Comparison of ENCODE assay signal across 16 mouse cellular contexts in genomic region chr15:32347315-32347714, GRCm38 (mm10).
"Had no signal": no experiment of that assay in that cellular context is flagged by ENCODE, and none has a peak within 500 bp of the region (broad histone marks: within the 10 kb centered on the region; RNA-seq: fewer than 3 reads in every experiment).

No protein-coding gene starts in this region.

- H3K4me1 ChIP-seq: liver, embryonic 13.5 days; neural tube, embryonic 12.5 days; neural tube, embryonic 15.5 days had no signal

- DNase-seq: kidney, postnatal 25 days; layer of hippocampus, postnatal 36 days; liver, embryonic 13.5 days; lung, adult 2 months; lung, postnatal 14 days; lung, postnatal 4 days; midbrain, embryonic 14.5 days; right cerebral cortex, postnatal 14 days; right cerebral cortex, postnatal 4 days; thymus, adult 2 months; thymus, postnatal 25 days had no signal

- H3K27ac ChIP-seq: kidney, postnatal 0 days; left cerebral cortex, adult 2 months; liver, embryonic 13.5 days; neural tube, embryonic 12.5 days; neural tube, embryonic 15.5 days; stomach, postnatal 0 days had no signal

- H3K4me3 ChIP-seq: left cerebral cortex, adult 2 months; liver, embryonic 13.5 days; neural tube, embryonic 12.5 days; neural tube, embryonic 15.5 days had no signal

- H3K36me3 ChIP-seq: liver, embryonic 13.5 days; neural tube, embryonic 12.5 days; neural tube, embryonic 15.5 days had no signal

- H3K27me3 ChIP-seq: liver, embryonic 13.5 days; neural tube, embryonic 12.5 days; neural tube, embryonic 15.5 days had no signal
